Mouse (Mus musculus) embryonic fibroblast, embryonic 13.5 days (primary cell): ENCODE data around the gene Ank3.

Source experiments
- CTCF ChIP-seq: IDR thresholded peaks from 2 replicates; pipeline ENCODE4 v1.5.1; 2011; ENCODE audit warnings: mild to moderate bottlenecking, control low read depth, low read length, moderate library complexity, borderline replicate concordance; ENCODE audit not compliant: insufficient read depth
- POLR2A ChIP-seq: IDR thresholded peaks from 2 replicates; pipeline ENCODE4 v1.6.1; 2011; ENCODE audit warnings: low read depth, mild to moderate bottlenecking, control low read depth, low read length, moderate library complexity

DNA sequence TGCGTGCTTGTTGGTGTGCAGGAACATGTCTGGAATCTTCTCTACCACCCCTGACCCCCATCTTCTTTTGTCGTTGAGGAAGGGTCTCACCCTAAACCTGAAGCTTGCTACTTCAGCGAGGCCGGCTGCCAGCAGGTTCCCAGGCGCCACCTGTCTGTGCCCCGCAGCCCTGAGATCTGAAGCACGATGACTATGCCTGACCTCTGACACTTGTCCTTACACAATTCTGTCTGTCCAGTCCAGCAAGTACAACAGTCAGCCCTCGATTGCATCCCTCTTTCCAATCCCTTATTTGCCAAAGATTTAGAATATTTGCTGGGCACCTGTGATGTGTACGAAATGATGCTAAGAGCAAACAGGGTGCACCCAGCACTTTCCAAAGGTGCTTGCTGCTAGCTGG lies 497.0 kb downstream of the Ank3 start:
- no peak for TF ChIP-seq CTCF
- TF ChIP-seq POLR2A: no peak
